Mouse (Mus musculus): ENCODE data around the gene Ccdc38.
"Not testable (repeated sequence)": the region's sequence is repeated elsewhere in the genome, so short reads cannot be mapped to it uniquely, and the experiment has no call there.

The Ccdc38 gene

DNA sequence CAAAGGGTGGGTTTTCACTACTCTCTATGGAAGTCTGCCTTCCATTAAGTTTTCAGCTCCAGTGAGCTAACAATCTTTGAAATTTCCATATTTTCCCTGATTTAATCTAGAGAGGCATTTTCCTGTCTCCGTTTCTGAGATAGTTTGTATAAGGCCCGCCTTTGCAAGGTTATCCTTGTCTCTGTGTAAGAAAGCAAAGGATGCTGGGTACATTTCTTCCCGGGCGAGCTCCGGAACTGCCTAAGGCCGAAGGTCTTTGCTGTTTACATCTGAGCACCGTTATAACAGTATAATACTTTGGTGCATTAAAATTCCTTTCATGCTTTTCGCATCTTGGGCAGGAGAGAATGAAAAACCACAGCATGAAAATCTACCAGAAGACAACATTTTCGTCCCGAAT lies 9.4 kb downstream of the Ccdc38 start:
- no peak for DNase-seq

DNA sequence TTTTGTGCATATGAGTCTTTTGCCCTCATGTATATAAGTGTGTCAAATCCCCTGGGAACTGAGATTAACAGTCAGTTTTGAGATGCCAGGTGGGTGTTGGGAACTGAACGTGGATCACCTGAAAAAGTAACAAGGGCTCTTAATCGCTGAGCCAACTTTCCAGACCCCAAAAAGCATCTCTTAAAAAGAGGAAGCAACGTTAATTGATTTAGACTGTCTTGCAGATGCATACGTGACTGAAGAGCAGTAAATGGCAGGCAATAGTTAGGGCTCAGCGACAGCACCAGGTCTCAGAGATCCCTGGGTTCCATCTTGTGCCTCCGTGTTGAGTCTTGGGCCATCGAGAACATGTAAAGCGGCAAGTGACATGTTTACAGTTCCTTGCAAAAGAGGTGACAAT lies 12.2 kb downstream of the Ccdc38 start:
- no peak for DNase-seq

DNA sequence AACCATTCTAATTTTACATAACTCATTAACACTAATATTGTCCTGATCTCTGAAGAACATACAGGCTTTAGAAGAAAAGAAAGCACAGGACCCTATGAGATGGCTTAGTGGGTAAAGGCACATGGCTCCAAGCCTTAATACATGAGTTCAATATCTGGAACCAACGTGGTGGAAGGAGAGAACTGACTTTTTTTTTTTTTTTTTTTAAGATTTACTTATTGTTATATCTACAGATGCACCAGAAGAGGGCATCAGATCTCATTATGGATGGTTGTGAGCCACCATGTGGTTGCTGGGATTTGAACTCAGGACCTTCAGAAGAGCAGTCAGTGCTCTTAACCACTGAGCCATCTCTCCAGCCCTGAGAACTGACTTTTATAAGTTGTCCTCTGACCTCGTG lies 17.5 kb downstream of the Ccdc38 start:
- not testable (repeated sequence) for DNase-seq

DNA sequence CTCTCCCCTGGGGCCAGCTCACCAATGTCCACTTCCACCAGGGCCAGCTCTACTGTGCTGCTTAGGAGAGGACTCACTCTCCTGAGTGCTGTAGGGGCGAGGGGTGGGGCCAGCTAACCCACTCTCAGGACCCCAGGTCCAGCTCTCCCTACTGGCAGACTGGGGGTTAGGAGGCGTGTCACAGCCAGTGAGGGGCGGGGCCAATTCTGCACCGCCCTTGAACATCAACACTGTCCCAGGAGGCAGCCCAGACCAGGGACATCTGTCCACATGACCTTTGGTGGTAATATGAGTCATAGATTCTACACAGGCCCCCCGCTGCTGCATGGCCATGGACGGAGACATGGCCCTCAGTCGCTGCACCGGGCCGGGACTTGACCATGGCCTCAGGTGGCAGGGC lies 19.4 kb downstream of the Ccdc38 start:
- DNase-seq = no peak

DNA sequence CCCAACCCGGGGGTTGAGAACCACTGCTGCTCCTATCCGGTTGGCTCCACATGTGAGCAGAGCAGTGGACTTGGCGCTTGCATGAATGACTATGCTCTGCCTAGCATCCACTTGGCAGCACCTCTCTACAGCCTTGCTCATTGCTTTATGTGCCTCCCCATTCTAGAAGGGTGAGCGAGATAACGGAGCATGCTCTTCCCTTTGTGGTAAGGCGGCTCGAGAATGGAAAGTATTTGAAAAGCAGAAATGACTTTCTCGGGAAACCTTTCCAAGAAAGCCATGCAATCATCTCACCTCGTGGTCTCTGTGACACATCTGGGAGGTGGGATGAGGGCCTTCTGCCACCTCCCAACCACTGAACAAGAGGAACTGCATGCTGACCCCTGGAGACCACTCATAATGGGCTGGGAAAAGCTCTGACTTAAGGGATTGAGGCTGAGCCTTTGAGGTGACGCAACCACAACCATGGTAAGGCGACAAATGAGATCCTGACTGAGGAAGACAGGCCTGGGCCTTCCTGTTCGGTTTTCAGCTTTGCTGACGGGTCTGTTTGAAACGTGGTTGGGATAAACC lies 24.2 kb downstream of the Ccdc38 start:
- no peak for DNase-seq

DNA sequence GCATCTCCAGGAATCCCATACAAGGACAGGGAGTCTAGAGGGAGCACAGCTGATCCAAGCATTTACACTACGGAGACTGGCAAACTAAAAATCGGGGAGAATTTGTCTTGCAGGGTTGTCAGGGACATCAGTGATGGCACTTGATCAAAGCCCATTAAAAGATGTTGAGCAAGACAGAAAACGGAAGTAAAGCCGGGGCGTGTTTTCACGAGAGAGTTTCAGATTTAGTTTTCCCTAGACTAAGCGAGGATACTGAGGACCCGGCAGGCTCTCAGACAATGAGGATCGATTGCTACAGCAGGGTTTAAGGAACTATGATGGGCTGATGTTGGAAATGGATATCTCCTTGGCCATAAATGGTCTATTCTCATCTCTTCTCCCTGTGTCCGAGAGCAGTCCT lies 26.6 kb downstream of the Ccdc38 start:
- DNase-seq = no peak

DNA sequence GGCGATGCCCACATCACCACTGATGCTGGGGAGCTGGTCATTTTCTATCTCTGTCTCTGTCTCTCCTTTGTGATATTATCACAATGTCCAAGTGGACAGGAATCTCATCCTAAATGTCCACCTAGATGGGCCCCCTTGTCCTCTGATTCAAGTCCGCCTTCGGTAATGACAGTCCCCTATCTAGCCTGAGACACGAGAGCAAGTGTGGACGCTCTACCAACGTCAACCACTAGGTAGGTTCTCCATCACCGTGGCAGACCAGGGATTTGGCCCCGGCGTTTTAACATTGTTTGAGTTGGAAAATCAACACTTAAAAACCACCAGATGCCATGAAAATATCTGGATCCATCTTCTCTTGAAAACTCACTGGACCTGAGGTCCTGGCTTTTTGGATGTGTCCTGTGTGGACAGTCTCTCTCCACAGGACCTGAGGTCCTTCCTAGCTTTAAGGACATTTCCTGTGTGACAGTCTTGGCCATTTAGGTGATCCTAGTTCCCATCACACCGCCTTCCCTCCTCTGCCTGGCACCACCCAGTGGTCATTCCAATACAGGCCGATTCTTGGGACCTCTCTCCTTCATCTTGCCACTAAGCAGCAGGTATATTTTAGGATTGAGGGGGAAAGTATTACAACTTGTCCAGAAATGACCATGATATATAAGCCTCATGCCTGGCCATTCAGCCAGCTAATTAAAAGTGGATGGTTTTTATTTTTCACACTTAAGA lies 27.6 kb downstream of the Ccdc38 start:
- no peak for DNase-seq

DNA sequence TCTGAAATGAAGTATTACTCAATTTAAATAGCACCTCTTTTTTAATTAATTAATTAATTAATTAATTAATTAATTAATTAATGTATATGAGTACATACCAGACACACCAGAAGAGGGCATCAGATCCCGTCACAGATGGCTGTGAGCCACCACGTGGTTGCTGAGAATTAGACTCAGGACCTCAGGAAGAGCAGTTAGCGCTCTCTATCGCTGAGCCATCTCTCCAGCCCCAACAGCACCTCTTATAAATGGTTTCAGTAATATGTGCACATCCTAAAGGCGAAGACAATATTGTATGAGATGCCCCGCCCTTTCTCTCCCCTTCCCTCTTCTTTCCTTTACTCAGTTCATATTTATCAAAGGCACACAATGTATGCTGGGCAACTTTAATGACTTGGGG lies 28.2 kb downstream of the Ccdc38 start:
- no peak for DNase-seq

DNA sequence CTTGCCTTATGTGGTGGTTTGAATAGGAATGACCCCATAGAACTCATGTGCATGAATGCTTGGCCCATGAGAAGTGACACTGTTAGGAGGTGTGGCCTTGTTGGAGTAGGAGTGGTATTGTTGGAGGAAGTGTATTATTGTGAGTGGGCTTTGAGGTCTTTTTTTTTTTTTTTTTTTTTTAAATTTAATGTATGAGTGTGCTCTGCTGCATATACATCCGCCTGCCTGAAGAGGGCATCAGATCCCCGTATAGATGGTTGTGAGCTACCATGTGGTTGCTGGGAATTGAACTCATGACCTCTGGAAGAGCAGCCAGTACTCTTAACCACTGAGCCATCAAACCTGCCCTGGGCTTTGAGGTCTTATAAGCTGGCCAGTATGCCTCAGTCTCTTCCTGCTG lies 31.8 kb downstream of the Ccdc38 start:
- DNase-seq = no peak

DNA sequence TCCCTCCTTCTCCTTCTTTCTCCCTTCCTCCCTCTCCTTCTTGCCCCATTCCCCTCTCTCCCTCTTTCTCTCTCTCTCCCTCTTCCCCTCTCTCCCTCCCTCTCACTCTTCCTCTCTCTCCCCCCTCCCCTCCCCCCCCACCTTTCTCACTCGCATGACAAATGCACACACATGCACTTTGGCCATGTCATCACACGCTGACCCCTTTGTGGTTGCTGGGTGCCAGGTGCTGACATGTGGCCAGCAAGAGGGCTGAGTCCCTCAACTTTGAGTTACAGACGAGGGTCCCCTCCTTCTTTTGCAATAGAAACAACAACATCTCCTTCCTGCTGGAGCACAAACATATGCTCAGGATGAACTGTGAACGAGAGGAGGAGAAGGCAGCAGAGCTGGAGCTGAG lies 34.5 kb downstream of the Ccdc38 start:
- no peak for DNase-seq

DNA sequence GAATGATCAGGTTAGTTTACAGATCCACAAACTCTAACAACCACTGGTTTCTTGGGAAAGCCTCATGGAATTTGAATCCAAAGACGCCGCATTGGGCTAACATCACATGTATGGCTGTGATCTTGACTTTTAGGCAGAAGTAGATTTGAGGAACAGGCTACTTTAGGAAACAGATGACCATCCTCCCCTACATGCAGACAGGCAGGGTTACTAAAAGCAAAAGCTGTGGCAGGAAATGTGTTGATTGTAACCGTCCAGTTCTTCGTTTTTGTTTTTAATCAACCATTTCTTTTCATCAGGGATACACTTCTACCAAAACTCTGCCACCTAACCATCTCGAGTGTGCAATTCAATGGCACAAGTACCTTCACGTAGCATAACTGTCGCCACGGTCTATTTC lies 35.5 kb downstream of the Ccdc38 start:
- no peak for DNase-seq

DNA sequence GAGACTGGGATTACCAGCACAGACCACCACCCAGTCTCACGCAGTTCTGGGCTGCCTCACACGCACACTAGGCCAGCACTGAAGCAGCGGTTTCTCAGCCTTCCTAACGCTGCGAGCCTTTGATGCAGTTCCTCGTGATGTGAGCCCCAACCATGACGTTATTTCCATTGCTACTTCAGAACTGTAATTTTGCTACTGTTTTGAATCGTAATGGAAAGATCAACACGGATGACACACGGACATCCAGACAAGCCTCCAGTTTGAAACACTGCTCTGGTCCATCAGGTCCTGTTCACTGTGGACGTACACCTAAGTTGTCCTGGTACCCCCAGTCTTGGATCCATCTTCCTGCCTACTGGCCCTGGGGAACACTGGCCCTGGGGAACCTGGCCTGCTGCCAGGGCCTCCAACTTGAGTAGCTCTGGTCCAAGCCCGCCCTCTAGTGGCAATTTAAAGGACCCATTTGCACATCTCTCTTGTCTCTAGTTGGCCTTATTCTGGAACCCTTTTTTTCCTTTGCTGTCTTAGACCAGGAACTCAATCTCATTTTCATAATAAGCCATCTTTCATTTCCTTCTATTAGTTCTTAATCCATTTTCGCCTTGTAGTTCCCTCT lies 36.9 kb downstream of the Ccdc38 start:
- peak; percentile 86 for DNase-seq

DNA sequence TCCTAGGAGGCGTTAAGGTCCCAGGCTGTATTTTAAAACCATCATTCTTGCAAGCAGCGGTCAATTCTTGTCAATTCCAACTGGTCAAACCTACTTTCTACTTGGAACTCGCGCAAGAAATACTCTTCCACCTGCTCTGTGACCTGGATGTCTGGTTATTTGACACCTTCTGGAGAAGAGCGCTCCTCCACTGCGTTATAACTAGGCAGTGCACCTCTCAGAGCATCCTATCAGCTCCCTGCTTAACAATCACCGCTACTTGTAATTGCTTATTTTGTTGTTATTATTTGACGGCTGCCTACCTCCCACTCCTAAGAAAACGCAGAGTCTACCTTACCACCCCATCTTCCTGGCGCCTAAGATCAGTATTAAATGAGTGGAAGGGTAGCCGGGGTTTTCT lies 48.4 kb downstream of the Ccdc38 start:
- no peak for DNase-seq

DNA sequence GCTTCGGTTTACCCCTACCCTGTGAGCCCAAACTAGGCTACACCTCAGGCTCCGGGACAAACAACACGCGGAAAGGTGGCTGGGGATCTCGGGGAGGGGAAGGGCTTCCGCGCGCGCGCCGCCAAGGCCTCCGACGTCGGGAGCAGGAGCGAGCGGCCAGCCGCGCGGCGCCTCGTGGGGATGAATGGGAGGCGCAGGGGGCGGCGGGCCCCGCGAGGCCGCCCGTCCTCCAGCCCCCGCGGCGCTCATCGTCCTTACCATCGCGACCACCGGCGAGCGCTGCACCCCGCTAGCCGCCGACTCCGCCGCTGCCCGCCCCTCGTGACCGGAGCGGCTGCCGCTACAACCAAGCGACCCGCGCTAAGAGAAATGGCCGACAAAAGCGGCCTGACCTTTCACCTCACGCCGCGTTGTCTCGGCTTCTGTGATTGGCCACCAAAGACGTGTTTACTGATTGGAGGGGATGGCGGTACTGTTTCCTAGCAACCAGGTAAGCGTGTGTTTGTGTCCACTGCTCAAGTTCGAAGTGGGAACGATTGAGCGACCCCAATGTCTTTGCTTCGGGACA lies 48.9 kb downstream of the Ccdc38 start, which contains the start of gene Snrpf:
Snrpf (minus strand) TSS at position 426 of the 568 bp plus-strand sequence.
- peak; percentile 89 for DNase-seq

DNA sequence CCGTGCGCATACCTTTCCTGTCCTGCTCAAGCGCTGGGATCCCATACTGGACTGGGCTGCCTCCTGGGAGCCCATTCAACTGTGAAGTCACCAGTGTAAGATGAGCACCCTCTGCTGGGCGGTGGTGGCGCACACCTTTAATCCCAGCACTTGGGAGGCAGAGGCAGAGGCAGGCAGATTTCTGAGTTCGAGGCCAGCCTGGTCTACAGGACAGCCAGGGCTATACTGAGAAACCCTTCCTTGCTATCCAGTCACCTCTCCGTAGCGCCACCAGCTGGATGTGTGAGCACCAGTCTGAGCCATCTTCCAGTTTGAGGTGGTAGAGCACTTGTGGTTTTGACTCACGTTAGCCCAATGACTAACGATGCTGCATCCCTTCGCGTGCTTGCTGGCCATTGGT lies 52.0 kb downstream of the Ccdc38 start:
- peak; percentile 18 for DNase-seq

DNA sequence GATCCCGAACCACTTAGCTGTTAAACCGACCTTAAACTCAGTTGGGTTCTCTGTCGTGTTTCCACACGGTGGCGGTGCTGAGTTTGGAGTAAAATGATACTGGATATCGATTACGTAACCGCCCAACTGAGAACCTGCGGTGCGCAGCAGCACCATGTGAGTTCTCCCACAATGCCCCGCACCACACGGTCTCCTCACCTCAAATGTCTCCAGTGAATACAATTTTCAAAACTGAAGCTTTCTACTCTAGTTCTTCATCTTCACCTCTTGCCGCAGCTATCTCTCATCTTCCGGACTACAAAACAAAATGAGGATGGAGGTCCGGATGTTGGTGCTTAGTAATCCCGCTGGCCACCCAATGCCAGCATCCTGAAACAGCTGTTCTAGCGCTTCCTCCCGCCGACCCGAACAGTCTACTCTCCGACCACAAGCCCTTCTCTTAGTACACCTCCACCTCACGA lies 53.6 kb downstream of the Ccdc38 start:
- DNase-seq = peak; percentile 92

DNA sequence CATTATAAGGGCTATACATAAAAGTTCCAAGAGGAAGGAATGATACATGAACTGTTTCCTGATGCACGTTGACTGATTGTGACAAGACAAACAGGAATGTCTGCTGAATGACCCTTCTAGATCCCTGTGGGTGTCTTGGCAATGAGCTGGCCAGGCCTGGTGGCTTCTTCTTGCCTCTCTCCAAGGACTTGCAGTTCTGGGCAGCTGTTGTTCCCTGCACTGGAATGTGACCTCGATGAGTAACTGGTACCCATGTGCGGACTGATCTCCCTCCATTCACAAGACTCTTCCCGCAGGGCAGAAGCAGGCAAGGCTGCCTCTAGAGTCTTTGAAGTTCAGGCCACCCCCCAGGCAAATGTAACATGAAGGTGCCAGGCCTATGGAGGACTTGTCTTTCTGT lies 55.4 kb downstream of the Ccdc38 start:
- DNase-seq = no peak

DNA sequence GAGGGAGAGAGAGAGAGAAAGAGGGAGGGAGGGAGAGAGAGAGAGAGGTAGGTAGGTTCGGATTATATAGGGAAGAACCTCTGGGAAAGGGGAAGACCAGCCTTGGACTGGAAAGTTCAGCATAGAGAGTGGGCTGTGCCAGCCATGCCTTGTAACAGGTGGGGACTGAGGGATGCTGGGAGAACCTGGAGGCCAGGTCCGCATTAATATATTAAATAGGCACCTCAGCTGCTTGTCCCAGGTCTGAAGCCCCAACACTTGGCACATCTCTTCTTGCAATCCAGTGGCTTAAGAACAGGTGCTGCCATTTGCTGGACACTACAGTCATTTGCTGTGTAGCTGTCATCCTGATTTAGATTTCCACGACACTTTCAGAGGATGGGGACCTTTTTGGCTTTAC lies 56.2 kb downstream of the Ccdc38 start:
- no peak for DNase-seq

DNA sequence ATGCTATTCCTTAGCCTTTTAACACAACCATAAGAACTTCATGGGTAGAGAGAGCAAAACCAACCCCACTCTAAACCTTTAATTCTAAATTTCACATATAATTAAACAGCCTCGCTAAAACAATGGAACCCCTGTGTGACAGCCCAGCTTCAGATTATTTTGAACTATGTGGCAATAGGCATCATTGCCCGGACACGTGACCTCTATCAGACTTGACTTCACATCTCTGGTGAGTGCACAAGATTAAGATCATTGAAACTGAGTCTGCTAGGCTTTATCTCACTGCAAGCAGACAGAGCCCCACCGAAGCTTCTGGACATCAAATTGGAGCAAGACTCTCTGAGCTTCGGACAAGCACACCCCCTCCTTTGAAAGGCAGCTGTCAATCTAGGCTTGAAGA lies 61.9 kb downstream of the Ccdc38 start:
- DNase-seq = no peak

DNA sequence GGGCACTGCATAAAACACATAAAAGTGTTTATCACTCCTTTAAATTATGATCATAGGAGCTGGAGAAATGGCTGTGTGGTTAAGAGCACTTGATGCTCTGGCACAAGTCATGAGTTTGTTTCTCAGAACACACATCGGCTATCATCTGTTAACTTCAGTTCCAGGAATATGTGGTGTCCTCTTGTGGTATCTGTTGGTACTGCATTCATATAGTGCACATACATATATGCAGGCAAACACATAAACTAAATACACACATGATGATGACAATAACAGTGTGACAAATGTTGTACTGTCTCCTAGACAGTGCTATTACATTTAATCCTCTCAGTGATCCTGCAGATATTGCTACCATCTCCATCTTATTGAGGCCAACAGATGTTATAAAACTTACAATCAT lies 62.8 kb downstream of the Ccdc38 start:
- DNase-seq = no peak

DNA sequence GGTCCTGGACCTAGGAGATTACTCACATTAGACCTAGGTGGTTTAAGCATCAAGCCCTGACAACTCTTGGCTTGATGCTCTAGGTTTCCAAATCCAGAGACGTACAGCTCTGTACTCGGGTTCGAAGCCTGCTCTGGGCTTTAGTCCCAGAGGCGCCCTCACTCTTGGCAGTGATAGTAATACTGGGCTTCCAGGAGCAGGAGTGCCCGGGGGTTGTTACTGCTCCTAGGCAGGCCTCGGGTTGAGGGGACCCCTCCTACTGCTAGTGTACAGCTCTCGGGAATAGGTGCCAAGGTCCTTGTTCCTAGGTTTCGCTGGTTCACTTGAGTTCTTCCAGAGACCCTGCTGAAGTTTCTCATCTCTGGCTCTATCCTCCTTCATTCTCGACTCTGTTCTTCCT lies 65.9 kb downstream of the Ccdc38 start:
- no peak for DNase-seq

DNA sequence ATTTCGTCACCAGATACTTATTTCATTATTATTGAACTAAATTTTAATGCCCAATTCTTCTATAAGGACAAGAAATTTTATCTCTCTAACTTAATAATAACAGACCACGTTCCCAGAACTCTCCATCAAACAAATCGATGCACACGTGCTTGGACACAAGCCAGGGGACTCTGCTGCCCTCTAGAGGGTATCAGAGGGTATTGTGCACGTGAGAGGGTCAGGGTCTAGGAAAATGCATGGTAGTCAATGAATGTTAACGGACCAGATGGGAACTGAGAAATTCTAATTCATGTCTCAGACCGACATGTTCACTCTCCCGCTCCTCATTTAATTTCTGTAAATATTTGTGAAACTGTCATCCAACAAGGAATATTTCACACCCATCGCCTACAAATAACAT lies 67.6 kb downstream of the Ccdc38 start:
- no peak for DNase-seq

DNA sequence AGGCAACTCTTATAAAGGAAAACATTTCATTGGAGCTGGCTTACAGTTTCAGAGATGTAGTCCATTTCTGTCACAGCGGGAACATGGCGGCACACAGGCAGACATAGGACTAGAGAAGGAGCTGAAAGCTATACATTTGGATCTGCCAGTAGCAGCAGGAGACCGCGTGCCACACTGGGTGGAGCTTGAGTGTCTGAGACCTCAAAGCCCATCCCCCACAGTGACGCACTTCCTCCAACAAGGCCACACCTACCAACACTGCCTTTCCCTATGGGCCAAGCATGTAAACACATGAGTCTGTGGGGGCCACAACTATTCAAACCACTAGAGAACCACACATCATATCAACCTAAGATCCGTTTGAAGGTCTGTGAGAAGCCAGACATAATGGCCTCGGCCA lies 68.8 kb downstream of the Ccdc38 start:
- no peak for DNase-seq

DNA sequence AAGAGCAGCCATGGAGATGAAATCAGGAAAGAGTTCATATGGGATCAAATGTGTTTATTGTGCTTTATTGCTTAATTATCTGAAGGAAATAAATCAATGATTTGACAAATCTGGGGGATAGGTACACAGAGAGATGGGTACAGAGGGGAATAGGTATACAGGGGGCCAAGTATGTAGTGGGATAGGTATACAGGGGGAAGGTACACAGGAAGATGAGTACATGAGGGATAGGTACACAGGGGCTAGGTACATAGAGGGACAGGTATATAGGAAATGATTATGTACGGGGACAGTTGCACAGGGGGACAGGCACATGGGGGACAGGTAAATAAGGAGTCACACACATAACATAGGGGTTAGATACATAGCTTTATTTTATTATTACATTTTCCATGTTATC lies 70.5 kb downstream of the Ccdc38 start:
- no peak for DNase-seq

Data from right cerebral cortex, postnatal 14 days (tissue).